Mouse (Mus musculus): ENCODE results near the gene Rin2. TPM values are rescaled to one million over a fixed set of nuclear protein-coding genes. Genes with fewer than 3 reads are reported as not detected.

Gene Rin2
- polyA plus RNA-seq, 1 experiment from 2014 or later = 32.5 TPM

- Histone ChIP-seq H3K4me3 (ENCODE audit: low read length) (no peak overlapping the region), H3K9ac (replicated peaks; ENCODE audit: low read length) (no peak overlapping the region), H3K27me3 (ENCODE audit: insufficient read depth, low read length) (no peaks in the 10 kb centered on the region), H3K27ac (ENCODE audit: low read length) (peak overlapping the region; percentile 67; the same call in 1 of the 2 replicates), H3K9me3 (ENCODE audit: low read length) (no peaks in the 10 kb centered on the region), H3K4me1 (ENCODE audit: insufficient read depth, low read length) (peaks cover 19% of the 10 kb centered on the region), H3K36me3 (ENCODE audit: insufficient read depth, low read length) (peaks cover 10% of the 10 kb centered on the region), H3K4me2 (replicated peaks; ENCODE audit: low read depth, low read length) (no peak overlapping the region)
- 74% methylated on average over 7 of the region's 7 CpGs for WGBS
- ATAC-seq (ENCODE audit: low FRiP score, low TSS enrichment) = no peak
Observed at GRCm38 (mm10) chr2:145770730-145771536, 95.9 kb downstream of the Rin2 start.

- no peak for ATAC-seq (ENCODE audit: low FRiP score, low TSS enrichment)
- Histone ChIP-seq H3K4me2 (replicated peaks; ENCODE audit: low read depth, low read length) (no peak overlapping the region), H3K9ac (replicated peaks; ENCODE audit: low read length) (0 out of 2 replicates have a peak overlapping the region, but pooled peaks have one; percentile 12), H3K4me3 (ENCODE audit: low read length) (no peak overlapping the region), H3K4me1 (ENCODE audit: insufficient read depth, low read length) (peaks cover 53% of the 10 kb centered on the region), H3K36me3 (ENCODE audit: insufficient read depth, low read length) (no peaks in the 10 kb centered on the region; the same call in 1 of the 2 replicates), H3K9me3 (ENCODE audit: low read length) (no peaks in the 10 kb centered on the region), H3K27ac (ENCODE audit: low read length) (no peak overlapping the region; the same call in 1 of the 2 replicates), H3K27me3 (ENCODE audit: insufficient read depth, low read length) (no peaks in the 10 kb centered on the region)
- 49% methylated on average over 6 of the region's 6 CpGs for WGBS
Observed at GRCm38 (mm10) chr2:145783247-145783646, 108.2 kb downstream of the Rin2 start.

GRCm38 (mm10) chr2:145784246-145784935 lies 109.4 kb downstream of the Rin2 start:
- WGBS = 51% methylated on average over 13 of the region's 13 CpGs
- no peaks in the 10 kb centered on the region for H3K9me3 ChIP-seq (ENCODE audit: low read length)
- H3K27me3 ChIP-seq (ENCODE audit: insufficient read depth, low read length) = no peaks in the 10 kb centered on the region
- no peak overlapping the region for H3K9ac ChIP-seq (replicated peaks; ENCODE audit: low read length)
- H3K4me2 ChIP-seq (replicated peaks; ENCODE audit: low read depth, low read length) = no peak overlapping the region
- ATAC-seq (ENCODE audit: low FRiP score, low TSS enrichment) = no peak
- peak overlapping the region; percentile 99; the same call in 1 of the 2 replicates for H3K27ac ChIP-seq (ENCODE audit: low read length)
- H3K4me1 ChIP-seq (ENCODE audit: insufficient read depth, low read length) = peaks cover 55% of the 10 kb centered on the region
- H3K36me3 ChIP-seq (ENCODE audit: insufficient read depth, low read length) = no peaks in the 10 kb centered on the region; the same call in 1 of the 2 replicates
- no peak overlapping the region for H3K4me3 ChIP-seq (ENCODE audit: low read length)

- Histone ChIP-seq H3K4me1 (ENCODE audit: insufficient read depth, low read length) (peaks cover 58% of the 10 kb centered on the region), H3K9ac (replicated peaks; ENCODE audit: low read length) (no peak overlapping the region), H3K36me3 (ENCODE audit: insufficient read depth, low read length) (no peaks in the 10 kb centered on the region; the same call in 1 of the 2 replicates), H3K4me2 (replicated peaks; ENCODE audit: low read depth, low read length) (no peak overlapping the region), H3K9me3 (ENCODE audit: low read length) (no peaks in the 10 kb centered on the region), H3K27ac (ENCODE audit: low read length) (peak overlapping the region; percentile 99), H3K4me3 (ENCODE audit: low read length) (no peak overlapping the region), H3K27me3 (ENCODE audit: insufficient read depth, low read length) (no peaks in the 10 kb centered on the region)
- WGBS = 92% methylated on average over 1 of the region's 1 CpGs
- no peak for ATAC-seq (ENCODE audit: low FRiP score, low TSS enrichment)
Observed at GRCm38 (mm10) chr2:145784964-145785363, 109.9 kb downstream of the Rin2 start.

GRCm38 (mm10) chr2:145785758-145786617 lies 111.0 kb downstream of the Rin2 start:
- Histone ChIP-seq H3K27me3 (ENCODE audit: insufficient read depth, low read length) (no peaks in the 10 kb centered on the region), H3K9ac (replicated peaks; ENCODE audit: low read length) (peak overlapping the region; percentile 69)

GRCm38 (mm10) chr2:145786618-145786932 lies 111.6 kb downstream of the Rin2 start:
- Histone ChIP-seq H3K4me1 (ENCODE audit: insufficient read depth, low read length) (peaks cover 58% of the 10 kb centered on the region), H3K27ac (ENCODE audit: low read length) (peak overlapping the region; percentile 99), H3K9me3 (ENCODE audit: low read length) (no peaks in the 10 kb centered on the region), H3K27me3 (ENCODE audit: insufficient read depth, low read length) (no peaks in the 10 kb centered on the region), H3K4me3 (ENCODE audit: low read length) (peak overlapping the region; percentile 40), H3K9ac (replicated peaks; ENCODE audit: low read length) (peak overlapping the region; percentile 69), H3K36me3 (ENCODE audit: insufficient read depth, low read length) (peaks cover 5% of the 10 kb centered on the region; the same call in 1 of the 2 replicates), H3K4me2 (replicated peaks; ENCODE audit: low read depth, low read length) (peak overlapping the region; percentile 56)
- 3% methylated on average over 3 of the region's 3 CpGs for WGBS
- no peak for ATAC-seq (ENCODE audit: low FRiP score, low TSS enrichment)

More at GRCm38 (mm10) chr2:145785758-145786617, 111.0 kb downstream of the Rin2 start:
- under 1% methylated on average over 18 of the region's 18 CpGs for WGBS
- Histone ChIP-seq H3K4me2 (replicated peaks; ENCODE audit: low read depth, low read length) (peak overlapping the region; percentile 56), H3K4me3 (ENCODE audit: low read length) (peak overlapping the region; percentile 40), H3K36me3 (ENCODE audit: insufficient read depth, low read length) (no peaks in the 10 kb centered on the region; the same call in 1 of the 2 replicates), H3K9me3 (ENCODE audit: low read length) (no peaks in the 10 kb centered on the region), H3K4me1 (ENCODE audit: insufficient read depth, low read length) (peaks cover 58% of the 10 kb centered on the region), H3K27ac (ENCODE audit: low read length) (peak overlapping the region; percentile 99)
- ATAC-seq (ENCODE audit: low FRiP score, low TSS enrichment) = peak; percentile 89

GRCm38 (mm10) chr2:145787486-145787885 lies 112.5 kb downstream of the Rin2 start:
- Histone ChIP-seq H3K27ac (ENCODE audit: low read length) (peak overlapping the region; percentile 99), H3K27me3 (ENCODE audit: insufficient read depth, low read length) (no peaks in the 10 kb centered on the region), H3K4me3 (ENCODE audit: low read length) (peak overlapping the region; percentile 9; the same call in 1 of the 2 replicates), H3K9me3 (ENCODE audit: low read length) (no peaks in the 10 kb centered on the region), H3K9ac (replicated peaks; ENCODE audit: low read length) (no peak overlapping the region), H3K4me2 (replicated peaks; ENCODE audit: low read depth, low read length) (peak overlapping the region; percentile 56), H3K36me3 (ENCODE audit: insufficient read depth, low read length) (peaks cover 8% of the 10 kb centered on the region; the same call in 1 of the 2 replicates), H3K4me1 (ENCODE audit: insufficient read depth, low read length) (peaks cover 58% of the 10 kb centered on the region)
- WGBS = 34% methylated on average over 7 of the region's 7 CpGs
- ATAC-seq (ENCODE audit: low FRiP score, low TSS enrichment) = peak; percentile 64

- Histone ChIP-seq H3K9me3 (ENCODE audit: low read length) (no peaks in the 10 kb centered on the region), H3K27me3 (ENCODE audit: insufficient read depth, low read length) (no peaks in the 10 kb centered on the region), H3K4me2 (replicated peaks; ENCODE audit: low read depth, low read length) (no peak overlapping the region), H3K27ac (ENCODE audit: low read length) (peak overlapping the region; percentile 44; the same call in 1 of the 2 replicates), H3K4me1 (ENCODE audit: insufficient read depth, low read length) (peaks cover 47% of the 10 kb centered on the region), H3K9ac (replicated peaks; ENCODE audit: low read length) (no peak overlapping the region), H3K36me3 (ENCODE audit: insufficient read depth, low read length) (peaks cover 12% of the 10 kb centered on the region), H3K4me3 (ENCODE audit: low read length) (no peak overlapping the region)
- 87% methylated on average over 3 of the region's 3 CpGs for WGBS
- ATAC-seq (ENCODE audit: low FRiP score, low TSS enrichment) = no peak
Observed at GRCm38 (mm10) chr2:145788562-145789346, 113.7 kb downstream of the Rin2 start.

- Histone ChIP-seq H3K27me3 (ENCODE audit: insufficient read depth, low read length) (no peaks in the 10 kb centered on the region), H3K9ac (replicated peaks; ENCODE audit: low read length) (no peak overlapping the region), H3K4me2 (replicated peaks; ENCODE audit: low read depth, low read length) (no peak overlapping the region), H3K36me3 (ENCODE audit: insufficient read depth, low read length) (peaks cover 30% of the 10 kb centered on the region), H3K9me3 (ENCODE audit: low read length) (no peaks in the 10 kb centered on the region), H3K27ac (ENCODE audit: low read length) (no peak overlapping the region), H3K4me1 (ENCODE audit: insufficient read depth, low read length) (peaks cover 4% of the 10 kb centered on the region; the same call in 1 of the 2 replicates), H3K4me3 (ENCODE audit: low read length) (no peak overlapping the region)
- WGBS = 40% methylated on average over 1 of the region's 1 CpGs
- ATAC-seq (ENCODE audit: low FRiP score, low TSS enrichment) = no peak
Observed at GRCm38 (mm10) chr2:145793702-145794101, 118.7 kb downstream of the Rin2 start.
